Mouse (Mus musculus): ENCODE measurements around the gene Gm10277.

The Gm10277 gene

GRCm38 (mm10) chr11:77827241-77827995, 39.9 kb upstream of the Gm10277 start:
- Histone ChIP-seq H3K9me3 (ENCODE audit: low read length) (no peaks in the 10 kb centered on the region), H3K4me1 (replicated peaks; ENCODE audit: low read depth, low read length) (peaks cover 54% of the 10 kb centered on the region), H3K27me3 (ENCODE audit: insufficient read depth, low read length) (peaks cover 15% of the 10 kb centered on the region), H3K4me3 (replicated peaks; ENCODE audit: low read length) (no peak overlapping the region), H3K36me3 (ENCODE audit: insufficient read depth, low read length) (peaks cover 57% of the 10 kb centered on the region)
- no peak for TF ChIP-seq POU5F1 (IDR thresholded peaks at IDR 0.05; ENCODE audit: borderline replicate concordance, low read length)
- peak; percentile 93 for TF ChIP-seq CTCF (conservative IDR thresholded peaks at IDR 0.05; ENCODE audit: low read length)
- no peak for TF ChIP-seq NANOG (IDR thresholded peaks at IDR 0.05; ENCODE audit: borderline replicate concordance, low read length)

- peaks cover 56% of the 10 kb centered on the region for H3K36me3 ChIP-seq (ENCODE audit: insufficient read depth, low read length)
- H3K4me3 ChIP-seq (replicated peaks; ENCODE audit: low read length), result no peak overlapping the region
- H3K27me3 ChIP-seq (ENCODE audit: insufficient read depth, low read length), result peaks cover 15% of the 10 kb centered on the region
- H3K4me1 ChIP-seq (replicated peaks; ENCODE audit: low read depth, low read length), result peaks cover 62% of the 10 kb centered on the region
- TF ChIP-seq POU5F1 (IDR thresholded peaks at IDR 0.05; ENCODE audit: borderline replicate concordance, low read length) (no peak), NANOG (IDR thresholded peaks at IDR 0.05; ENCODE audit: borderline replicate concordance, low read length) (no peak), CTCF (conservative IDR thresholded peaks at IDR 0.05; ENCODE audit: low read length) (no peak)
- H3K9me3 ChIP-seq (ENCODE audit: low read length), result no peaks in the 10 kb centered on the region
Measured at GRCm38 (mm10) chr11:77826311-77826710, 38.8 kb upstream of the Gm10277 start.

GRCm38 (mm10) chr11:77825853-77826252, 38.3 kb upstream of the Gm10277 start:
- TF ChIP-seq POU5F1 (IDR thresholded peaks at IDR 0.05; ENCODE audit: borderline replicate concordance, low read length) (no peak), CTCF (conservative IDR thresholded peaks at IDR 0.05; ENCODE audit: low read length) (peak; percentile 71)
- H3K4me1 ChIP-seq (replicated peaks; ENCODE audit: low read depth, low read length), result peaks cover 63% of the 10 kb centered on the region
- no peak overlapping the region for H3K4me3 ChIP-seq (replicated peaks; ENCODE audit: low read length)
- H3K36me3 ChIP-seq (ENCODE audit: insufficient read depth, low read length), result peaks cover 57% of the 10 kb centered on the region
- peaks cover 15% of the 10 kb centered on the region for H3K27me3 ChIP-seq (ENCODE audit: insufficient read depth, low read length)
- no peaks in the 10 kb centered on the region for H3K9me3 ChIP-seq (ENCODE audit: low read length)

GRCm38 (mm10) chr11:77822781-77823180, 35.2 kb upstream of the Gm10277 start:
- peak overlapping the region; percentile 32 for H3K4me3 ChIP-seq (replicated peaks; ENCODE audit: low read length)

GRCm38 (mm10) chr11:77821648-77822047, 34.1 kb upstream of the Gm10277 start:
- Histone ChIP-seq H3K27me3 (ENCODE audit: insufficient read depth, low read length) (peaks cover 9% of the 10 kb centered on the region), H3K4me1 (replicated peaks; ENCODE audit: low read depth, low read length) (peaks cover 65% of the 10 kb centered on the region), H3K9me3 (ENCODE audit: low read length) (no peaks in the 10 kb centered on the region), H3K36me3 (ENCODE audit: insufficient read depth, low read length) (peaks cover 66% of the 10 kb centered on the region), H3K4me3 (replicated peaks; ENCODE audit: low read length) (no peak overlapping the region)
- TF ChIP-seq CTCF (conservative IDR thresholded peaks at IDR 0.05; ENCODE audit: low read length) (peak; percentile 84), POU5F1 (IDR thresholded peaks at IDR 0.05; ENCODE audit: borderline replicate concordance, low read length) (no peak)

More at GRCm38 (mm10) chr11:77822781-77823180, 35.2 kb upstream of the Gm10277 start:
- Histone ChIP-seq H3K4me1 (replicated peaks; ENCODE audit: low read depth, low read length) (peaks cover 60% of the 10 kb centered on the region), H3K36me3 (ENCODE audit: insufficient read depth, low read length) (peaks cover 66% of the 10 kb centered on the region), H3K27me3 (ENCODE audit: insufficient read depth, low read length) (peaks cover 9% of the 10 kb centered on the region), H3K9me3 (ENCODE audit: low read length) (no peaks in the 10 kb centered on the region)
- TF ChIP-seq CTCF (conservative IDR thresholded peaks at IDR 0.05; ENCODE audit: low read length), result peak; percentile 90
- TF ChIP-seq NANOG (IDR thresholded peaks at IDR 0.05; ENCODE audit: borderline replicate concordance, low read length), result no peak

- Histone ChIP-seq H3K27me3 (ENCODE audit: insufficient read depth, low read length) (no peaks in the 10 kb centered on the region), H3K9me3 (ENCODE audit: low read length) (peaks cover 9% of the 10 kb centered on the region), H3K4me3 (replicated peaks; ENCODE audit: low read length) (no peak overlapping the region), H3K36me3 (ENCODE audit: insufficient read depth, low read length) (peaks cover 52% of the 10 kb centered on the region), H3K4me1 (replicated peaks; ENCODE audit: low read depth, low read length) (peaks cover 47% of the 10 kb centered on the region)
- TF ChIP-seq NANOG (IDR thresholded peaks at IDR 0.05; ENCODE audit: borderline replicate concordance, low read length) (no peak), CTCF (conservative IDR thresholded peaks at IDR 0.05; ENCODE audit: low read length) (peak; percentile 77), POU5F1 (IDR thresholded peaks at IDR 0.05; ENCODE audit: borderline replicate concordance, low read length) (no peak)
Measured at GRCm38 (mm10) chr11:77816003-77816402, 28.5 kb upstream of the Gm10277 start.

GRCm38 (mm10) chr11:77813969-77814368, 26.4 kb upstream of the Gm10277 start:
- no peaks in the 10 kb centered on the region for H3K27me3 ChIP-seq (ENCODE audit: insufficient read depth, low read length)
- no peak overlapping the region for H3K4me3 ChIP-seq (replicated peaks; ENCODE audit: low read length)
- H3K9me3 ChIP-seq (ENCODE audit: low read length), result peaks cover 29% of the 10 kb centered on the region
- no peak for TF ChIP-seq CTCF (conservative IDR thresholded peaks at IDR 0.05; ENCODE audit: low read length)
- no peak for TF ChIP-seq POU5F1 (IDR thresholded peaks at IDR 0.05; ENCODE audit: borderline replicate concordance, low read length)
- no peak for TF ChIP-seq NANOG (IDR thresholded peaks at IDR 0.05; ENCODE audit: borderline replicate concordance, low read length)
- H3K36me3 ChIP-seq (ENCODE audit: insufficient read depth, low read length), result peaks cover 54% of the 10 kb centered on the region
- H3K4me1 ChIP-seq (replicated peaks; ENCODE audit: low read depth, low read length), result peaks cover 41% of the 10 kb centered on the region

GRCm38 (mm10) chr11:77810018-77810417, 22.5 kb upstream of the Gm10277 start:
- TF ChIP-seq POU5F1 (IDR thresholded peaks at IDR 0.05; ENCODE audit: borderline replicate concordance, low read length), result no peak
- no peak for TF ChIP-seq NANOG (IDR thresholded peaks at IDR 0.05; ENCODE audit: borderline replicate concordance, low read length)
- no peak for TF ChIP-seq CTCF (conservative IDR thresholded peaks at IDR 0.05; ENCODE audit: low read length)

GRCm38 (mm10) chr11:77809215-77809614, 21.7 kb upstream of the Gm10277 start:
- Histone ChIP-seq H3K4me1 (replicated peaks; ENCODE audit: low read depth, low read length) (peaks cover 53% of the 10 kb centered on the region), H3K36me3 (ENCODE audit: insufficient read depth, low read length) (peaks cover 45% of the 10 kb centered on the region), H3K9me3 (ENCODE audit: low read length) (peaks cover 43% of the 10 kb centered on the region), H3K4me3 (replicated peaks; ENCODE audit: low read length) (no peak overlapping the region), H3K27me3 (ENCODE audit: insufficient read depth, low read length) (no peaks in the 10 kb centered on the region)
- no peak for TF ChIP-seq POU5F1 (IDR thresholded peaks at IDR 0.05; ENCODE audit: borderline replicate concordance, low read length)
- TF ChIP-seq NANOG (IDR thresholded peaks at IDR 0.05; ENCODE audit: borderline replicate concordance, low read length), result no peak
- no peak for TF ChIP-seq CTCF (conservative IDR thresholded peaks at IDR 0.05; ENCODE audit: low read length)

More at GRCm38 (mm10) chr11:77810018-77810417, 22.5 kb upstream of the Gm10277 start:
- Histone ChIP-seq H3K36me3 (ENCODE audit: insufficient read depth, low read length) (peaks cover 45% of the 10 kb centered on the region), H3K4me3 (replicated peaks; ENCODE audit: low read length) (no peak overlapping the region), H3K27me3 (ENCODE audit: insufficient read depth, low read length) (no peaks in the 10 kb centered on the region), H3K9me3 (ENCODE audit: low read length) (peaks cover 43% of the 10 kb centered on the region), H3K4me1 (replicated peaks; ENCODE audit: low read depth, low read length) (peaks cover 46% of the 10 kb centered on the region)
